Mouse (Mus musculus): ENCODE data around the gene Piezo1.

The Piezo1 gene

DNA sequence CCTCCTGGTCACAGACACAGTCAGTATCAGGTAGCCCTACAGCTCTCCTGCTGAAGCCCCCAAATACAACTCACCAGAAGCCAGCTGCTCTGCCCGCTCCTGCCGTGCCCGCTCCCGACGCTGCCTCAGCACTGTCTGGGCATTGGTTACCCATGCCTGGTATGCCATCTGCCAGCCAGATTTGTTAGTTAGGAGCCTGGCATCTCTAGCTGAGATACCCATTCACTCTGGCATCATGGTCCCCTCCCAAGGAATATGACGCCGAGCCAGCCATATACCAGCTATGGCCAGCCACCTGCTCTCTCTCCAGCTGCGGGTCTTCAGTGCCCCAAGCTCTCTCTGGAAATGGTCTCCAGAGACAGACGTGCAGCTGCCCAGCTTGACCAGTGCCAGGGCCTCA, 62.7 kb downstream of the Piezo1 start:
- DNase-seq = no peak

DNA sequence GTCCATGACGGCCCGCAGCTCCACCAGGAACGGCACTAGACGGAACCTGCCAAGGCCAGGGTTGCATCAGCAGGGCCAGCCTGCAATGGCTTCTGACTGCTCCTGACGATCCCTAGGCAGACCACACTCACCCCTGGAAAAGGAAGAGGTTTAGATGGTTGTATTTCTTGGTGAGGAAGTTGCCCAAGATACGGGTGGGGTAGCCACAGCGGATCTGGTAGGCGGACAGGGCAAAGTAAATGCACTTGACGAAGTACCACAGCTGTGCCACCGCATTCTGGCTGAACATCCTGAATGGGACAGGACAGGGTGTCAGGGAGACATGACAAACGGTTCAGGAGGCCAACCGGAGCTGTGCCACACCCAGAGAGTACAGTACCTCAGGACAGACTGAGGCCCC, 66.3 kb downstream of the Piezo1 start:
- no peak for DNase-seq

DNA sequence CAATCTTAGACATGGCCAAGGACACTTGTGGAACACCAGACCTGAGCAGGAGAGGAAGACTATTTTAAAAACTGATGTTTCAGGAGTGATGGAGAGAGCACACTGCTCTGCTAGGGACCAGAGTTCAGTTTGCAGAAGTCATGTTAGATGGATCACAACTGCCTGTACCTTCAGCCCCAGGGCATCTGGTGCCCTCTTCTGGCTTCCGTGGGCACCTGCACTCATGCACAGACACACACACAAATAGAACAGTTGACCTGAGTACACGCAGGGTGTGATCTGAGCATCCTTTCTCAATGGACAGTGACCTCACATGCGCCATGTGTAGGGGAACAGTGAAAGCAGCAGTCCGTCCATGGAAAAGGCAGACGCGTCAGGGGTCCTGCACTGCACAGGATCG, 67.3 kb downstream of the Piezo1 start:
- no peak for DNase-seq

DNA sequence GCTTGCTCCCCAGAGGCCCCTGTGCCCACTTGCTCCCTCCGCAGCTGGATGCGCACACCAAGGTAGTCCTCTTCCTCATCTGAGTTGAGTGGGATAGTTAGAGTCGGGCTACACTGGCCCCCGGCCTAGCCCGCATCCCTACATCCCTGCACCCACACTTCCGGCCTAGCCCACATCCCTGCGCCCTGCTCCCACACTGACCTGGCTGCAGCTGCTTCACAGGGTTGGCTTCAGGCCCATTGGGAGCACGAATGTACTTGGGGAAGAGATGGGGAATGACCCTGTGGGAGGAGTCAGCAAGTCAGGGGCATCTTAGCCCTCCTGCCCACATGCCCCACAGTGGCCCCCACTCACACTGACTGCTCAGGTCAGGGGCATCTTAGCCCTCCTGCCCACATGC, 68.7 kb downstream of the Piezo1 start:
- no peak for DNase-seq

GRCm38 (mm10) chr8:122475580-122476320, 75.4 kb downstream of the Piezo1 start, which contains the start of the genes Rnf166 and Ctu2:
TSS of gene Rnf166 (minus strand) at chr8:122476064.
TSS of gene Ctu2 (plus strand) at chr8:122476143.
- peak; percentile 89 to 94 for DNase-seq

GRCm38 (mm10) chr8:122474951-122475560, 76.1 kb downstream of the Piezo1 start:
- peak; percentile 34 to 38 for DNase-seq

DNA sequence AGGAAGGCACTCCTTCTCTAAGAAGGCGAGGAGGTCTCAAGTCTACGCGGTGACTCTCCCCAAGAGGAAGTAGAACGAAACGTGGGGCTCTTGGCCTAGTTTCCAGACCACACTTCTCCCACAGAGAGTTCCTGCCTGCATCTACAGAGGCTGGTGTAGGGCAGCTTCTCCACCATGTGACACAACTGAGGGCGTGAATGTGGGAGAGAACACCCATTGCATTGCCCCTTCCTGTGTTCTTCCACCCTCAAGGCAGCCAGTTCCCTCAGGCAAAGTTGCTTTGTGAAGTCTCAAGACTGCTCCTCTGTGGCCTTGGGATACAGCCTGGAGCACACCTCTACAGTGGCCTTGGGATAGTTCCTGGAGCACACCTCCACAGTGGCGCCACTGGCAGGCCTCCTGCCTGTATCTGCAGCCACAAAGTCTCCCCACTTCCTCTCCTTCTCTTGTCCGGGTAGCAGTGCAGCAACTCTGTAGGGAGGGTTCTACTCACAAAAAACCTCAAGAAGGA, 77.2 kb downstream of the Piezo1 start:
- DNase-seq = no peak

- DNase-seq = no peak
Observed at GRCm38 (mm10) chr8:122470691-122471090, 80.4 kb downstream of the Piezo1 start.

GRCm38 (mm10) chr8:122469965-122470364, 81.2 kb downstream of the Piezo1 start:
- no peak for DNase-seq

DNA sequence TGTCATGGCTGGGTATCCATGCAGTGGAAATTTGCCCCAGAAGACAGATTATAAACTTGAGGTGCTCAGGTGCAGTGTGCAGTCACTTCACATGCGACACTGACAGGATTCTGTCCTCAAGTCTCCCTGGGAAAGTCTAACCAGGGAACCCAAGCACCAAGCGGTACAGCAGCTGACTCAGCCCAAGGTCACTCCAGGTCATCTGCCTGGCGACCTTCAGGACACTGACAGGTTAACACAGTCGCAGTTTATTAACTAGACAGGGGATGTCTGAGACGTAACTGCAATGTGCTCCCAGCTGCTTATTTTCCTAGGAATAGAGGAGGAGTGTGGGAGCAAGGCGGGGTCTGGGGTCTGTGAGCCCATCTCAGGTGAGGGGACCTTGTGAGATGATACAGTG, 81.7 kb downstream of the Piezo1 start:
- DNase-seq = no peak

DNA sequence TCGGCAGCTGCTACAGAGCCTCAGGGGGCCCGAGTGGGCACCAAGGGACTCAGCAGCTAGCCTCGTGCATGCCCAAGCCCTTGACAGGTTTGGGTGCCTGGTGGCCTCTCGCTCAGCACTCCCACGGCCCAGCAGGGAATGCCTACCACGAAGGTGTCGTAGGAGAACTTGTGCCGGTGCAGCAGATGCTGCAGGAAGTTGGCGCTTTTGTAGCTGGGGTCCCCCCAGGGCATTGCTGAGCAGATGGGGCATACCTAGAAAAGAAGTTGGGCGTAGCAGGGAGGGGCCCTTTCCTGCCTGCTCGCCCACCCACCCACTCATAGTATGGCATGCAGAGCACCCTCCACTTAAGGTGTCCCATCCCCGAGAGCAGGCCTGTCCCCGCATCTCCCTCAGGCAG, 83.3 kb downstream of the Piezo1 start:
- no peak for DNase-seq

DNA sequence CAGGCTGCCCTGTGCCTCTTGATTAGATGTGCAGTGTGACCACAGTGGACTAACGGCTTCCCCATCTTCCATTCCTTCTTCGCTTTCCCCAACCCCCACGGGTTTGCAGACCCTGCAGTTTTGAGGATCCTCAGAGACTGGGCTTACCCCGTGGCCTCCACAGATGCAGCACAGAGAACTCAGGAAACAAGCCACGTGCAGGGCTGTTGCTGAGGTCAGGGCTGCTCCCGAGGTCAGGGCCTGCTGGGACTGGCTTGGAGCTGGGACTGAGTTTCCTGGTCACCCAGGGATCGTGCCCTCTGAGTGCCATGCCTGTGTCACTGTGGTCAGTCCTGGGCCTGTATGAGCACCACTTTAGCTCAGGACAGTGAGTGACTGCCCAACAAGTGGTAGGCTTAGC, 86.1 kb downstream of the Piezo1 start:
- DNase-seq = no peak

DNA sequence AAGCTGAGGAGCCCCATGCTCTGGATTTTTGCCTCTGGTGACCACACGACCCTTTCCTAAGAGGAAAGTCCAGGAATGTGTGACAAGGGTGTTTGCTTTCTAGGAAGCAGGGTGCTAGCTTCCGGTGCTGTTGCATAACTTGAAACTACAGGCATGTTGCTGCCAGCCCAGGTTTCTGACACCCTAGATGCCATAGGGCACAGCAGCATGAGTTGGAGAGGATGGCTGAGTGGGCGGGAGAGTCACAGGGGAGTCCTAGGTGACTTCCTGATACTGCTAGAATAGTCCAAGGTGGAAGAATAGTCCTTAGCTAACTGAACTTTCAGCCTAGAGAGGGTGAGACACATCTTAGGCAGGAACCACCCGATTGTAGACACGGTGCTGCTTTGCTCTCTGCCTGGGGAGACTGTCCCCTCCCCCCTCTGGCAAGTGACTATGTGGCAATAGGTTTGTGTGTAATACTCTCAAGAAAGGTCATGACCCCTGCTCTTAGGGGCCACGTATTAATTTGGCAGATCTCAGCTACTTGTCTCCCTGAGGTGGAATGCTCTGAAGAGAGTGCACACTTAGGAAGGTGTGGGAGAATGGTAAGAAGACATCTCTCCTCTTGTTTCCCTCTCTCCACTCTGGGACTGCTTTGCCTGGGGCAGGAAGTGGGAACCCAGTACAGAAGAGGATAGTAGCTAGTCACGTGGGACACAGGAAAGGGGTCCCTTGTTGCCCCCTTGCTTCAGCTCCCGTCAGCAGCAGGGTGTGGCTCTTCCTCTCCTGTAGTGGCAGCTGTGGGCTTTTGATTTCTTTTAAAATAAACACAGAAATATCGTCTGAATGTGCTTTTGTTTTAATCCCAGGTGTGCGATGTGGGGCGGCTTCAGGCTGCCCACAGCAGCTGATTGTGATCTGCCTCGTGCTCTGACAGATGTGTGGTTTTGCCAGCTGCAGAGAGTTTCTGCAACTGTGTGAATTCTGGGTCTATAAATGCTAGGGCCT, 87.2 kb downstream of the Piezo1 start:
- no peak for DNase-seq

- no peak for DNase-seq
Observed at GRCm38 (mm10) chr8:122462510-122462909, 88.6 kb downstream of the Piezo1 start.

- DNase-seq = no peak
Observed at GRCm38 (mm10) chr8:122461473-122462148, 89.5 kb downstream of the Piezo1 start.

DNA sequence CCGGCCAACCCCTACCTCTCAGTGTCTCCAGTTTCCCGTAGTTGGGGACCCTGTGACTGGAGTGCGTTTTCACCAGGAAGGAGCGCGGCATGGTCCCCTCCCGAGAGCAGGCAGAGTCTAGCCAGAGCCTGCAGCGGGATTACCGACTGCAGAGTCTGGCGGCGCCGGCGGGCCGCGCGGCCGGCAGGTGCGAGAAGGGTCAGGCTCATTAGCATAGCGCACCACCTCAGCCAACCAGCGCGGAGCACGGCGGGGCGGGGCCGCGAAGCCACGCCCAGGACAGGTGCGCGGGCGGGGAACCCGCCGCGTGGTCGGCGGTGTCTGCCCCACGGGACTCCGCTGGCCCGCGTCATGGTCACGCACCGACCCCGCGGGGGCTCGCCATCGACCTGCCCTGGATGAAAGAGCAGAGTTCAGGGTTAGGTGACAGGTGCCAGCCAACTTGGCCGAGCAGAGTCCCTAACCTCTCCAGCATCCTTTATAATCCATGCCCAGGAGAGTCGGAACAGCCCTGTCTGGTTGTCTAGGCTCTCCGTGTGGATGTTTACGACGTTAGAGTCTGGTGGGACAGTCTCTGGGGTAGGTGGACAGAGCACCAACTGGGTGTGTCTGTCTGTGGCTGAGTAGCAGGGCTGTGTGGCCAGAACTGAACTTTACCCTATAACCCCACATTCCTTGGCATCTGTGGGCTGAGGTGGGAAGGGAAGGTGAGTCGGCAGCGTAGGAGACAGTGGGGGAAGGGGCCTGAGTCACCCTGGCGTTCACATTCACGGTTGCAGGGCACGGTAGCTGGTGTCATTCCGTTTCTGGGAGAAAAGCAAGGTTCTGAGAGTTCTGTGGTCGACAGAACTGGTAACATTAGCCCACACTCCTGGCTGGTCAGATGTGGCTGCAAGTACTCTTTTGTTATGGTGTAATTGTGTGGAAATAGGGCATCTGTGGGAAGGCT, 90.3 kb downstream of the Piezo1 start, which contains the start of gene Snai3:
Snai3 (minus strand) TSS at position 210 of the 949 bp plus-strand sequence.
- DNase-seq = peak; percentile 60 to 70

GRCm38 (mm10) chr8:122459990-122460389, 91.1 kb downstream of the Piezo1 start:
- DNase-seq = no peak

DNA sequence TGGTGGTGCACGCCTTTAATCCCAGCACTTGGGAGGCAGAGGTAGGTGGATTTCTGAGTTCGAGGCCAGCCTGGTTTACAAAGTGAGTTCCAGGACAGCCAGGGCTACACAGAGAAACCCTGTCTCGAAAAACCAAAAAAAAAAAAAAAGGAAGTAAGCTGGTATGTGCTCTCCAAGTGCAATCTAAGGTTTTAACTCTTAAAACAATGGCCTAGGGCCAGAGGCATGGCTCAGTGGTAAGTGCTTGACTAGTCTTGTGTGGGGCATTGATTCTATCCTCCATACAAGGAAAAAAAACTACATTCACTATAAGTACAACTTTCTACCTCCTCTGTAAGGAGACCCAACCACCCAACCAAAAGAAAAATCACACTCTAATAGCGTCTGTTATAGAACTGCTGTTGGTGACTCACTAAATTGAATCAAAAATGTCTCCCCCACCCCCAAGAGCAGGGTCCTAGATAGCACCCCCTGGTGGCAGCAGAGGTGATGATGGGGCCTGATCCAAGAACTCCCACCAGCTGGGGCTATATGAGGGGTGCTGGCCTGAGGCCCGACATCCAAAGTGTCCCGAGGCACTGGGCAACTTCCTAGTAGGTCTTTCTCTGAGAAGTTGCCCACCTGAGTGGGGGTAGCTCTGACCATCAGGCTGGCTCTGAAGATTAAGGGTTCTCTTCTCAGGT, 91.8 kb downstream of the Piezo1 start:
- DNase-seq = no peak

DNA sequence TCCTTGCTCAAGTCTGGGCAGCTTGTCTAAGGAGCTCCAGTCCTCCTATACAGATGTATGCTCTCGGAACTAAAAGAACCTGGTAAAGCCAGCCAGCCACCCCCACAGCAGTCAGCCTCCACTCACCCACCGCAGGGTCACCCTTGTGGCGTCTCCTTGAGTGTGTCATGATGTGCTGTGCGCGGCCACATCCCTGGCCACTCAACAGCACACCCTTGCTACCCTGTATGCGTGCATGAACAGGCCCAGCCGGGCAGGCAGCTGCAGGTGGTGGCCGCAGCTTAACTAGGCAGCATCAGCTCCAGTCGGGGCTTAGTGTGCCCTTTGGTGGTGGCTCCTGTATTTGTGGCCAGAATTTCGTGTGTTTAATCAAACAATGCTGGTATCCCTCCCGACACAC, 94.0 kb downstream of the Piezo1 start:
- no peak for DNase-seq

DNA sequence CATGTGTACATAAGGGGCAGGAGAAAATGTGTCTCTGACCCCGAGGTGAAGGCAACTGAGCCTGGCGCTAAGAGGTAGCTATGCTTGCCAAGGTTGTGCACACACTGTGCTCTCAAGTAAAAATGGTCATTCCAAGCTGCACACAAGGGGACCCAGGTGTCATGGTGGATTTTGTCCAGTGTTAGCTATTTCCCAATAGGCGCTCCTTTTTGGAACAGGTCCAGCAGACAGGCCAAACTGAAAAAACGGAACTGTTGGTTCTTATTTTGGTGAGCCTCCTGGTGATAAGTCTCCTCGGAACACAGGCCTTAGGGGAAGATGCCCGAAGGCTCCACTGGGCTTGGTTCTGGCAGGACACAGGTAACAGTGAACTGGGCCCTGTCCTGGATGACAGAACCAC, 96.7 kb downstream of the Piezo1 start:
- no peak for DNase-seq

DNA sequence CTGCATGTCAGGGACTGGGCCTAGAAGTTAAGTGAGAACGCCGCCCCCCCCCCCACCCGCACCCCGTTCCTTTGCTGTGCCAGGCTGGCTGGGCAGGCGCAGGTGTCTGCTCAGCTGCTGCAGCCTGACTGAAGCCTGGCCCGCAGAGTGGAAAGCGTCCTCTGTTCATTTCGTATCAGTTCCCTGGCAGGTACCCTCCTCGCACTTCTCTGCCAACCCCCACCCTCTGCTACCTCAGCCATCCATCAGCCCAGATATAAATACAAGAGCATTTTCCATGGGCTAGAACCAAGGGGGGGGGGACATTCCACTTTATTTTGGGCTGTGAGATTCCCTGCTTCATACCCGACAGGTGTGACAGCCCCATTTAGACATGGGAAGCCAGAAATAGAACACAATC, 99.0 kb downstream of the Piezo1 start:
- DNase-seq = no peak
